Mouse (Mus musculus) Patski (cell line): ENCODE data around the gene Acaa1b. TPM values are rescaled to one million over a fixed set of nuclear protein-coding genes. Genes with fewer than 3 reads are reported as not detected.

Experiments used
- ATAC-seq: fragments of 100-300 bp; one replicate; pipeline ENCODE4 v1.8.0; 2021
- CTCF ChIA-PET: fragments of 350-600 bp; sonication (Branson Sonifier 250); formaldehyde crosslinking; loops from one replicate; lab custom pipeline; 2022; ENCODE audit warnings: inconsistent platforms; lab: Charles Lee
- POLR2A ChIA-PET: fragments of 350-600 bp; sonication (Branson Sonifier 250); formaldehyde crosslinking; loops from one replicate; lab custom pipeline; 2022; ENCODE audit warnings: antibody characterized with exemption, inconsistent platforms; lab: Charles Lee
- DNase-seq: peaks from one replicate; pipeline ENCODE4 v3.0.0-alpha.2; 2011; ENCODE audit warnings: low read depth, low spot score
- H3K27me3 ChIP-seq: fragments of 371-371 bp; one replicate; pipeline ENCODE4 v1.5.1; 2021
- CTCF ChIP-seq: fragments of 100-300 bp; IDR thresholded peaks from one replicate; pipeline ENCODE4 v1.5.1; 2021
- in situ Hi-C: fragments of 300-500 bp; cut with MboI; formaldehyde crosslinking; loops from 3 replicates; pipeline ENCODE4 v1.11.1; 2018; ENCODE audit warnings: low pct_unique_long_range_greater_than_20kb, mixed read lengths
- polyA plus RNA-seq: library from polyadenylated mRNA; unstranded; gene quantifications from one replicate; pipeline ENCODE4 v1.2.3, GENCODE M21; 2021

The Acaa1b gene
- polyA plus RNA-seq, 1 experiment from 2014 or later: 7.9 TPM

- in situ Hi-C loops: loop anchor here (5.0 to 10.0 kb wide), 2 partner anchors 203 to 460 kb away; no protein-coding TSS in a partner anchor
- no peak for TF ChIP-seq CTCF
- ChIA-PET POLR2A (no interaction called here), CTCF (interaction anchor here (1.5 kb wide), 1 partner anchor 11 kb away, joined by 3 read pairs; no protein-coding TSS in a partner anchor)
- DNase-seq: no peak
- no peak for ATAC-seq
- peaks cover 7% of the 10 kb centered on the region for H3K27me3 ChIP-seq
Measured at GRCm38 (mm10) chr9:119144696-119145095, 12.2 kb downstream of the Acaa1b start.

- DNase-seq: no peak
- ATAC-seq: no peak
- POLR2A ChIA-PET: no interaction called here
- CTCF ChIA-PET: no interaction called here
- TF ChIP-seq CTCF: no peak
- in situ Hi-C loops: loop anchor here (10.0 kb wide), 1 partner anchor 461 kb away; no protein-coding TSS in a partner anchor
- H3K27me3 ChIP-seq: peaks cover 7% of the 10 kb centered on the region
Measured at GRCm38 (mm10) chr9:119143372-119143771, 13.5 kb downstream of the Acaa1b start.

- in situ Hi-C loops: loop anchor here (10.0 kb wide), 1 partner anchor 463 kb away; no protein-coding TSS in a partner anchor
- CTCF ChIA-PET: no interaction called here
Measured at GRCm38 (mm10) chr9:119142066-119142465, 14.8 kb downstream of the Acaa1b start.

GRCm38 (mm10) chr9:119138836-119139235, 18.1 kb downstream of the Acaa1b start:
- ChIA-PET CTCF (no interaction called here), POLR2A (no interaction called here)
- DNase-seq: no peak
- in situ Hi-C loops: no loop called here
- H3K27me3 ChIP-seq: peaks cover 3% of the 10 kb centered on the region
- no peak for ATAC-seq
- no peak for TF ChIP-seq CTCF

More at GRCm38 (mm10) chr9:119142066-119142465, 14.8 kb downstream of the Acaa1b start:
- peaks cover 4% of the 10 kb centered on the region for H3K27me3 ChIP-seq
- DNase-seq (no peak), ATAC-seq (no peak)
- POLR2A ChIA-PET: no interaction called here
- no peak for TF ChIP-seq CTCF

GRCm38 (mm10) chr9:119130692-119131091, 26.2 kb downstream of the Acaa1b start:
- H3K27me3 ChIP-seq: no peaks in the 10 kb centered on the region
- ChIA-PET CTCF (no interaction called here), POLR2A (no interaction called here)
- in situ Hi-C loops: no loop called here
- ATAC-seq (no peak), DNase-seq (no peak)
- no peak for TF ChIP-seq CTCF

GRCm38 (mm10) chr9:119128436-119129181, 28.3 kb downstream of the Acaa1b start:
- POLR2A ChIA-PET: no interaction called here
- in situ Hi-C loops: no loop called here
- no peaks in the 10 kb centered on the region for H3K27me3 ChIP-seq
- ATAC-seq: no peak
- CTCF ChIA-PET: no interaction called here
- TF ChIP-seq CTCF: no peak
- no peak for DNase-seq

- H3K27me3 ChIP-seq: no peaks in the 10 kb centered on the region
- no peak for ATAC-seq
- in situ Hi-C loops: no loop called here
Measured at GRCm38 (mm10) chr9:119122596-119123369, 34.1 kb downstream of the Acaa1b start.

GRCm38 (mm10) chr9:119120168-119120560, 36.7 kb downstream of the Acaa1b start:
- POLR2A ChIA-PET: no interaction called here

More at GRCm38 (mm10) chr9:119122596-119123369, 34.1 kb downstream of the Acaa1b start:
- TF ChIP-seq CTCF: no peak
- CTCF ChIA-PET: no interaction called here
- no peak for DNase-seq
- POLR2A ChIA-PET: no interaction called here

GRCm38 (mm10) chr9:119119409-119120167, 37.3 kb downstream of the Acaa1b start:
- ATAC-seq (peak; percentile 48), DNase-seq (peak; percentile 46)
- no peaks in the 10 kb centered on the region for H3K27me3 ChIP-seq
- no peak for TF ChIP-seq CTCF
- in situ Hi-C loops: no loop called here
- CTCF ChIA-PET: interaction anchor here (1.6 kb wide), 1 partner anchor 33 kb away, joined by 3 read pairs; no protein-coding TSS in a partner anchor
- POLR2A ChIA-PET: no interaction called here

More at GRCm38 (mm10) chr9:119120168-119120560, 36.7 kb downstream of the Acaa1b start:
- H3K27me3 ChIP-seq: no peaks in the 10 kb centered on the region
- CTCF ChIA-PET: no interaction called here
- DNase-seq (no peak), ATAC-seq (no peak)
- TF ChIP-seq CTCF: no peak
- in situ Hi-C loops: no loop called here

GRCm38 (mm10) chr9:119114911-119115310, 42.0 kb downstream of the Acaa1b start:
- DNase-seq: no peak
- no peak for ATAC-seq
- POLR2A ChIA-PET: interaction anchor here (0.6 kb wide), 1 partner anchor 45 kb away, joined by 3 read pairs; no protein-coding TSS in a partner anchor
- no peak for TF ChIP-seq CTCF
- no peaks in the 10 kb centered on the region for H3K27me3 ChIP-seq
- CTCF ChIA-PET: no interaction called here
- in situ Hi-C loops: no loop called here
